Comparison of ENCODE assay signal across 7 mouse cellular contexts in the genomic region with DNA sequence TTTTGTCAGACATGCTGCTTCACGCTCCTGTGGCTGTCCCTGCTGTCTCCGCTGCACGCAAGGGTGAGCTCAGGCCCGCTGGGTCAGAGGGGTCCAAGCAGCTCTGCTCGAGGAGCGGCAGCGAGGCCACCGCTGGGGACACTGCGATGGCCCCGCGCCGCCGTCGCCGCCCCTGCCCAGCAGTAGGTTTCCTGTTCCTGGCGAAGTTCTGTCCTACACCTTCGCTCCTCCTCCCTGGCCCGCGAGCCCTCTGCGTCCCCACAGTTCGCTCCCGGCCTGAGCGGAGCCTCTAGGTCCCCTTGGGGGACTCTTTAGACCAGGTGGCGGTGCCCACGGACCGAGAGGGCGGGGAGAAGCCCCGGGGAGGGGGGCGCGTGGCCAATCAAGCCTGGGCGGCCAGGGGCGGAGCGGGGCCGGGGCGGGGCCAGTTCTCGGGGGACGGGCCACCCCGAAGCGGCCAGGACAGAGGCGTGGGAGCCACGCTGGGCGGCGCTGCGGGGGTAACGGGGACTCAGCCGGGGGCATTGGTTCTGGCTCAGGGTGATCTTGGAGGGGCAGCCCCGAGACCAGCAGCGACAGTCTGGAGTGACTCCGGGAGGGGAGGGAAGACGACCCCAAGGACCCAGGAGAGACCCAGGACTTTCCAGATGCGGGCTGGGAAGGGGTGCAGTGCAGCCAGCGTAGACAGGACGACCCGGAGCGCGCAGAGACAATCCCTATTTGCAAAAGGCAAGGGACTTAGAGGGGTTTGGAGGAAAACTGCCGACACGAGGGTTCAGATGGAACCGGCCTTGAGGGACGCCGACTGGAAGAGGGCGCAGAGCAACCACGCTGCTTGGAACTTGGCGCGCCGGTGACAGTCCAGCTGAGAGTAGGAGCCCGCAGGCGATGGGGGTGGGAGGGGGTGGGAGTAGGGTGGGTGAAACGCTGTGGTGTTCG. TPM values are rescaled to one million over a fixed set of nuclear protein-coding genes. Genes with fewer than 3 reads are reported as not detected.
DNase-seq lines count a peak whose midpoint lies in the region; ATAC-seq lines count a peak whose summit lies in the region.

Gene Itpr2, minus strand, starts transcription at position 358 of the 939 bp plus-strand sequence.

- DNase-seq in adrenal gland, adult 2 months: peak; percentile 98
- DNase-seq in embryo, embryonic 11 days: peak; percentile 89
- peak; percentile 96 for DNase-seq in gastrocnemius, postnatal 25 days
- peak; percentile 88 for DNase-seq in intestine, embryonic 14.5 days (ENCODE audit: low spot score)
- peak; percentile 63 to 69 for DNase-seq in left cerebral cortex, postnatal 36 days (ENCODE audit: low spot score in 2 of 2)
- DNase-seq in midbrain, embryonic 10.5 days (ENCODE audit: low spot score): peak; percentile 86
- DNase-seq in right cerebral cortex, postnatal 4 days: peak; percentile 74

- peak within 1 kb of the TSS; percentile 54 for H3K9ac ChIP-seq in intestine, embryonic 14.5 days (ENCODE audit: low read length)

- peaks cover 3% of the 10 kb centered on the region; the same call in 1 of the 2 replicates for H3K4me1 ChIP-seq in intestine, embryonic 14.5 days (replicated peaks; ENCODE audit: control insufficient read depth, insufficient read depth, low read length)
- H3K4me1 ChIP-seq in midbrain, embryonic 10.5 days: peaks cover 18% of the 10 kb centered on the region

- peak within 1 kb of the TSS; percentile 30 for H3K27ac ChIP-seq in intestine, embryonic 14.5 days (ENCODE audit: low read depth)
- H3K27ac ChIP-seq in midbrain, embryonic 10.5 days (replicated peaks): peak within 1 kb of the TSS; percentile 73

- no peaks in the 10 kb centered on the region for H3K36me3 ChIP-seq in intestine, embryonic 14.5 days (ENCODE audit: control insufficient read depth, insufficient read depth, low read length)
- no peaks in the 10 kb centered on the region for H3K36me3 ChIP-seq in midbrain, embryonic 10.5 days

- H3K27me3 ChIP-seq in intestine, embryonic 14.5 days (replicated peaks; ENCODE audit: control insufficient read depth, insufficient read depth, low read length): no peaks in the 10 kb centered on the region
- peaks cover 38% of the 10 kb centered on the region for H3K27me3 ChIP-seq in midbrain, embryonic 10.5 days (ENCODE audit: low read depth, poor library complexity, severe bottlenecking)

- WGBS in intestine, embryonic 14.5 days: under 1% methylated on average over 67 of the region's 70 CpGs
- 2% methylated on average over 69 of the region's 70 CpGs for WGBS in midbrain, embryonic 10.5 days

- no peaks in the 10 kb centered on the region for H3K9me3 ChIP-seq in intestine, embryonic 14.5 days (ENCODE audit: control insufficient read depth, low read length)
- H3K9me3 ChIP-seq in midbrain, embryonic 10.5 days (replicated peaks): no peaks in the 10 kb centered on the region

- intact Hi-C loops in left cerebral cortex, postnatal 36 days (cut with DNase I): loop anchor here (5.0 kb wide), 1 partner anchor 90 kb away; no protein-coding TSS in a partner anchor

- H3K4me2 ChIP-seq in intestine, embryonic 14.5 days (ENCODE audit: low read length): peak within 1 kb of the TSS; percentile 87

- H3K4me3 ChIP-seq in intestine, embryonic 14.5 days (ENCODE audit: low read depth, low read length): peak within 1 kb of the TSS; percentile 77
- H3K4me3 ChIP-seq in midbrain, embryonic 10.5 days: peak within 1 kb of the TSS; percentile 68

- ATAC-seq in intestine, embryonic 14.5 days (replicated peaks; ENCODE audit: low FRiP score, low TSS enrichment, low read depth): peak; percentile 96

RNA-seq across cellular contexts. Expression of gene Itpr2, which starts in this region (rescaled TPM):
- total RNA-seq in adrenal gland, adult 2 months (2021): 10 to 100 TPM; 32.2 to 36.1 TPM
- polyA plus RNA-seq in adrenal gland, adult 2 months (2012; rRNA removed): 9.4 and 17.3 TPM in 2 replicates
- 1 to 10 TPM; 8.5 to 9.4 TPM for total RNA-seq in gastrocnemius, postnatal 25 days (2021)
- 7.6 and 8.1 TPM in 2 replicates for polyA plus RNA-seq in intestine, embryonic 14.5 days (2014; fragmentation: Nextera tagmentation; extraction: Ambion mirVana)
- 10 to 100 TPM; 11.9 to 17.1 TPM for total RNA-seq in left cerebral cortex, postnatal 36 days (2021)
- 4.4 and 5.2 TPM in 2 replicates for polyA plus RNA-seq in midbrain, embryonic 10.5 days (2016; fragmentation: Nextera tagmentation; extraction: Ambion mirVana)

Comparison
In these comparisons a context has a peak if more than half of its experiments do, and no peak if none do; other contexts are left out.
1. Peak in every context shown above with its lines: DNase-seq, ATAC-seq, H3K4me3 ChIP-seq and H3K27ac ChIP-seq.